Mouse (Mus musculus) MEL (cell line): ENCODE results near the gene Slc30a1.

Experiments used
- CHD1 ChIP-seq: IDR thresholded peaks from 2 replicates; pipeline ENCODE4 v1.6.1; 2012; ENCODE audit warnings: low read depth, mild to moderate bottlenecking, inconsistent platforms, low read length, improper control_type of control experiment
- CTCF ChIP-seq, 3 experiments: IDR thresholded peaks in 2 of 3; conservative IDR thresholded peaks in 1 of 3; 2 replicates each; pipeline ENCODE4 v1.5.1; 2011 to 2012; ENCODE audit warnings: low read length in 3 of 3, low read depth in 2 of 3, mild to moderate bottlenecking in 2 of 3, improper control_type of control experiment in 1 of 3, inconsistent platforms in 1 of 3, mixed read lengths in 1 of 3, moderate library complexity in 1 of 3; ENCODE audit not compliant: control insufficient read depth in 1 of 3, insufficient read depth in 1 of 3, poor library complexity in 1 of 3, severe bottlenecking in 1 of 3
- GATA1 ChIP-seq: IDR thresholded peaks from 2 replicates; pipeline ENCODE4 v1.6.1; 2011; ENCODE audit warnings: low read depth, low read length, improper control_type of control experiment
- JUND ChIP-seq: IDR thresholded peaks from 2 replicates; pipeline ENCODE4 v1.6.1; 2011; ENCODE audit warnings: low read depth, mild to moderate bottlenecking, improper control_type of control experiment, low read length
- KAT2A ChIP-seq: conservative IDR thresholded peaks from 2 replicates; pipeline ENCODE4 v1.6.1; 2012; ENCODE audit warnings: low read depth, low read length, improper control_type of control experiment, inconsistent platforms
- MYC ChIP-seq: IDR thresholded peaks from 2 replicates; pipeline ENCODE4 v1.6.1; 2011; ENCODE audit warnings: low read depth, mild to moderate bottlenecking, low read length, improper control_type of control experiment, moderate library complexity
- NRF1 ChIP-seq: IDR thresholded peaks from 2 replicates; pipeline ENCODE4 v1.6.1; 2014; ENCODE audit warnings: low read depth, mild to moderate bottlenecking, inconsistent platforms, low read length, improper control_type of control experiment, moderate library complexity; ENCODE audit not compliant: poor library complexity, insufficient read depth, severe bottlenecking
- POLR2A ChIP-seq, 2 experiments: IDR thresholded peaks; 2 replicates each; pipeline ENCODE4 v1.6.1; 2011 to 2012; ENCODE audit warnings: low read length in 2 of 2, mild to moderate bottlenecking in 2 of 2, control low read depth in 1 of 2, improper control_type of control experiment in 1 of 2, low read depth in 1 of 2, moderate library complexity in 1 of 2; ENCODE audit not compliant: control insufficient read depth in 1 of 2, insufficient read depth in 1 of 2, poor library complexity in 1 of 2
- SIN3A ChIP-seq: IDR thresholded peaks from 2 replicates; pipeline ENCODE4 v1.6.1; 2012; ENCODE audit warnings: low read length, improper control_type of control experiment, inconsistent platforms
- ZNF384 ChIP-seq: IDR thresholded peaks from 2 replicates; pipeline ENCODE4 v1.6.1; 2012; ENCODE audit warnings: low read depth, mild to moderate bottlenecking, inconsistent platforms, low read length, improper control_type of control experiment

- no peak for TF ChIP-seq CTCF (IDR thresholded peaks at IDR 0.05 in 2 of 3, conservative IDR thresholded peaks at IDR 0.05 in 1 of 3; ENCODE audit: control insufficient read depth in 1 of 3, insufficient read depth in 1 of 3, low read depth in 2 of 3, low read length in 3 of 3, poor library complexity in 1 of 3, severe bottlenecking in 1 of 3)
- no peak for TF ChIP-seq ZNF384
- no peak for TF ChIP-seq MYC
- no peak for TF ChIP-seq NRF1
- no peak for TF ChIP-seq POLR2A (IDR thresholded peaks at IDR 0.05; ENCODE audit: control insufficient read depth in 1 of 2, insufficient read depth in 1 of 2, low read depth in 1 of 2, low read length in 2 of 2, poor library complexity in 1 of 2)
- no peak for TF ChIP-seq JUND
- TF ChIP-seq CHD1, result no peak
- TF ChIP-seq KAT2A, result no peak
- TF ChIP-seq SIN3A, result no peak
- no peak for TF ChIP-seq GATA1
These were observed 23.9 kb upstream of the Slc30a1 start for GRCm38 (mm10) chr1:191882474-191883206.
